28 mouse cellular contexts compared by ENCODE assay signal in the genomic region with DNA sequence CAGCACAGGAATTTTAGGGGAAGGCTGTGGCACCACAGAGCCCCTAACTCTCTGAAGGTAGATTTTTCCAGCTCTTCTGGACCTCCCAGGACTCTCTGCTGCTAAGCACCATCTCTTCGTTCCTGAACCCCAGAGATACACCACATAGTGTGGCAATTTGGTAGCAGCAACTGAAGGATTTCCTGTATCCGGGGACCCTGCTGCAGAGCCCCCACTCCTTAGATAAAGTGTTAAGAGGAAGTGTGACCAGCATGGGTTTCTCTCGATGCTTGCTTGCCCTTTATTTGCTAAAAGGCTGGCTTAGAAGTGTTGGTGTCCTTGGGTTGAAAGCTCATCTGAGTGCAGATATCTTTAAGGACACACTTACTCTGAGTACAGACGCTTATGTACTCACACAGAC.
DNase-seq lines count a peak whose midpoint lies in the region; ATAC-seq and TF ChIP-seq lines count a peak whose summit lies in the region.
"Had no signal": no experiment of that assay in that cellular context is flagged by ENCODE, and none has a peak within 500 bp of the region (broad histone marks: within the 10 kb centered on the region; RNA-seq: fewer than 3 reads in every experiment).

No protein-coding gene starts in this region.

- TF ChIP-seq EP300 in CH12.LX (IDR thresholded peaks at IDR 0.05; ENCODE audit: low read length): no peak

- H3K4me1 ChIP-seq in CH12.LX (ENCODE audit: control insufficient read depth in 1 of 2, insufficient read depth in 2 of 2): peaks cover 0 to 6% of the 10 kb centered on the region in 2 experiments; a peak in 1 of 4 replicates
- H3K4me1 ChIP-seq in megakaryocyte, embryonic 14.5 days: peaks cover 40% of the 10 kb centered on the region
- H3K4me1 ChIP-seq: embryonic facial prominence, embryonic 12.5 days; embryonic facial prominence, embryonic 15.5 days; forebrain, embryonic 12.5 days; forebrain, embryonic 15.5 days; heart, embryonic 10.5 days; heart, embryonic 13.5 days; hindbrain, embryonic 12.5 days; hindbrain, embryonic 15.5 days had no signal

- no peak overlapping the region for H3K9ac ChIP-seq in CH12.LX (ENCODE audit: insufficient read depth, low read depth)
- H3K9ac ChIP-seq: embryonic facial prominence, embryonic 12.5 days; embryonic facial prominence, embryonic 15.5 days; forebrain, embryonic 12.5 days; forebrain, embryonic 15.5 days; heart, embryonic 13.5 days; hindbrain, embryonic 12.5 days; hindbrain, embryonic 15.5 days had no signal

- H3K27ac ChIP-seq in CH12.LX (ENCODE audit: insufficient read depth, low read depth): no peak overlapping the region
- H3K27ac ChIP-seq: embryonic facial prominence, embryonic 12.5 days; embryonic facial prominence, embryonic 15.5 days; forebrain, embryonic 12.5 days; forebrain, embryonic 15.5 days; heart, embryonic 10.5 days; heart, embryonic 13.5 days; hindbrain, embryonic 12.5 days; hindbrain, embryonic 15.5 days had no signal

- H3K36me3 ChIP-seq in CH12.LX (replicated peaks in 1 of 2; ENCODE audit: control insufficient read depth in 1 of 2, insufficient read depth in 1 of 2, low read length in 1 of 2): no peaks in the 10 kb centered on the region
- no peaks in the 10 kb centered on the region for H3K36me3 ChIP-seq in megakaryocyte, embryonic 14.5 days (replicated peaks; ENCODE audit: low read length)
- H3K36me3 ChIP-seq: embryonic facial prominence, embryonic 12.5 days; embryonic facial prominence, embryonic 15.5 days; forebrain, embryonic 12.5 days; forebrain, embryonic 15.5 days; G1E; heart, embryonic 10.5 days; heart, embryonic 13.5 days; hindbrain, embryonic 12.5 days; hindbrain, embryonic 15.5 days had no signal

- H3K79me2 ChIP-seq in CH12.LX (replicated peaks; ENCODE audit: control insufficient read depth, extremely low read depth, insufficient read depth, poor library complexity, severe bottlenecking): no peaks in the 10 kb centered on the region

- H3K9me3 ChIP-seq in CH12.LX (replicated peaks; ENCODE audit: low read length): no peaks in the 10 kb centered on the region
- no peaks in the 10 kb centered on the region for H3K9me3 ChIP-seq in megakaryocyte, embryonic 14.5 days
- H3K9me3 ChIP-seq: embryonic facial prominence, embryonic 12.5 days; embryonic facial prominence, embryonic 15.5 days; forebrain, embryonic 12.5 days; forebrain, embryonic 15.5 days; G1E; heart, embryonic 10.5 days; heart, embryonic 13.5 days; hindbrain, embryonic 12.5 days; hindbrain, embryonic 15.5 days had no signal

- H3K4me2 ChIP-seq in CH12.LX (ENCODE audit: insufficient read depth, low read depth, poor library complexity, severe bottlenecking): no peak overlapping the region
- H3K4me2 ChIP-seq: embryonic facial prominence, embryonic 12.5 days; embryonic facial prominence, embryonic 15.5 days; forebrain, embryonic 12.5 days; forebrain, embryonic 15.5 days; heart, embryonic 13.5 days; hindbrain, embryonic 12.5 days; hindbrain, embryonic 15.5 days had no signal

- dilution Hi-C loops in CH12.LX (cut with MboI; ENCODE audit: extremely low pct_ligation_motif_present, extremely low pct_unique_long_range_greater_than_20kb, low sequenced_read_pairs): no loop called here

- no peak for TF ChIP-seq RAD21 in CH12.LX (IDR thresholded peaks at IDR 0.05; ENCODE audit: low read depth, low read length)

- no peak overlapping the region for H3K4me3 ChIP-seq in CH12.LX (replicated peaks in 1 of 3; ENCODE audit: low read depth in 2 of 3, low read length in 2 of 3, poor library complexity in 1 of 3)
- H3K4me3 ChIP-seq in megakaryocyte, embryonic 14.5 days (replicated peaks): peak overlapping the region; percentile 14
- H3K4me3 ChIP-seq: embryonic facial prominence, embryonic 12.5 days; embryonic facial prominence, embryonic 15.5 days; forebrain, embryonic 12.5 days; forebrain, embryonic 15.5 days; heart, embryonic 10.5 days; heart, embryonic 13.5 days; hindbrain, embryonic 12.5 days; hindbrain, embryonic 15.5 days had no signal

- in situ Hi-C loops in CH12.LX (cut with MboI; ENCODE audit: low pct_ligation_motif_present, low pct_unique_long_range_greater_than_20kb, low sequenced_read_pairs): no loop called here

- peak; percentile 96 for ATAC-seq in granulocyte monocyte progenitor cell, adult 5-6 weeks (replicated peaks; ENCODE audit: poor library complexity, severe bottlenecking)
- ATAC-seq: forebrain, embryonic 15.5 days; intestine, postnatal 0 days; Patski had no signal

- DNase-seq in 416B (ENCODE audit: low read depth) (peak; percentile 19), CH12.LX (ENCODE audit: extremely low read depth) (no peak)
- no peak for DNase-seq in retina, embryonic 14.5 days (ENCODE audit: low spot score)
- DNase-seq in cerebellum, postnatal 14 days: no peak
- no peak for DNase-seq in frontal cortex, postnatal 25 days (ENCODE audit: low spot score in 2 of 2)
- DNase-seq: adrenal gland, postnatal 10 days; adrenal gland, postnatal 36 days; cerebellum, adult 11-12 months; cerebellum, adult 8-10 months; cerebellum, postnatal 10 days; gastrocnemius, postnatal 10 days; gastrocnemius, postnatal 36 days; heart, adult 18-20 months; heart, postnatal 14 days; heart, postnatal 4 days had no signal

- TF ChIP-seq CTCF in CH12.LX (conservative IDR thresholded peaks at IDR 0.05 in 1 of 2, IDR thresholded peaks at IDR 0.05 in 1 of 2; ENCODE audit: low read depth in 2 of 2, low read length in 2 of 2): no peak

- H3K27me3 ChIP-seq in CH12.LX (replicated peaks): no peaks in the 10 kb centered on the region
- no peaks in the 10 kb centered on the region for H3K27me3 ChIP-seq in megakaryocyte, embryonic 14.5 days (replicated peaks)
- H3K27me3 ChIP-seq: embryonic facial prominence, embryonic 12.5 days; embryonic facial prominence, embryonic 15.5 days; forebrain, embryonic 12.5 days; forebrain, embryonic 15.5 days; heart, embryonic 13.5 days; hindbrain, embryonic 12.5 days; hindbrain, embryonic 15.5 days; Patski had no signal

- TF ChIP-seq POLR2A in CH12.LX (IDR thresholded peaks at IDR 0.05; ENCODE audit: low read depth, low read length): no peak

TF ChIP-seq in CH12.LX, 34 proteins besides CTCF, POLR2A, EP300 and RAD21:
- TF ChIP-seq ELF1 (IDR thresholded peaks at IDR 0.05; ENCODE audit: low read depth, low read length): 0 out of 2 replicates have a peak, but pooled peaks have one; percentile 7
- TF ChIP-seq POLR2AphosphoS2 (IDR thresholded peaks at IDR 0.05; ENCODE audit: low read depth, low read length): no peak
